Mouse (Mus musculus) embryonic facial prominence, embryonic 12.5 days (tissue): ENCODE measurements around the gene Mtx3. TPM values are rescaled to one million over a fixed set of nuclear protein-coding genes. Genes with fewer than 3 reads are reported as not detected.
A peak's percentile ranks its signal among the peaks of the same experiment; 100 is the strongest.
"Not testable (repeated sequence)": the region's sequence is repeated elsewhere in the genome, so short reads cannot be mapped to it uniquely, and the experiment has no call there.

Experiments used
- ATAC-seq: fragments of 200-750 bp; cut with Nextera tagmentation; 2 replicates; pipeline ENCODE4 v1.8.0; 2017; ENCODE audit not compliant: insufficient number of reproducible peaks, insufficient read depth, low FRiP score, low TSS enrichment
- H3K27ac ChIP-seq: fragments of 300-500 bp; sonication (generic); 2 replicates; pipeline ENCODE4 v1.5.1; 2016; ENCODE audit warnings: mild to moderate bottlenecking
- H3K27me3 ChIP-seq: fragments of 300-500 bp; sonication (generic); 2 replicates; pipeline ENCODE4 v1.6.1; 2016; ENCODE audit warnings: mild to moderate bottlenecking, moderate library complexity
- H3K36me3 ChIP-seq: fragments of 300-500 bp; sonication (generic); 2 replicates; pipeline ENCODE4 v1.6.1; 2016; ENCODE audit warnings: mild to moderate bottlenecking
- H3K4me1 ChIP-seq: fragments of 300-500 bp; sonication (generic); 2 replicates; pipeline ENCODE4 v1.6.1; 2016
- H3K4me2 ChIP-seq: fragments of 300-500 bp; sonication (generic); replicated peaks from 2 replicates; pipeline ENCODE4 v1.6.1; 2016; ENCODE audit warnings: mild to moderate bottlenecking, moderate library complexity
- H3K4me3 ChIP-seq: fragments of 300-500 bp; sonication (generic); 2 replicates; pipeline ENCODE4 v1.5.1; 2016; ENCODE audit warnings: mild to moderate bottlenecking
- H3K9ac ChIP-seq: fragments of 300-500 bp; sonication (generic); 2 replicates; pipeline ENCODE4 v1.6.1; 2016; ENCODE audit warnings: mild to moderate bottlenecking, moderate library complexity
- H3K9me3 ChIP-seq: fragments of 300-500 bp; sonication (generic); 2 replicates; pipeline ENCODE4 v1.6.1; 2016; ENCODE audit warnings: mild to moderate bottlenecking, moderate library complexity
- WGBS: fragments of 180-500 bp; shearing (Covaris S2); methylation state at CpG from one replicate; pipeline ENCODE4 v1.1.7; 2016; 5-methylcytosine and 5-hydroxymethylcytosine counted together
- polyA plus RNA-seq: library from polyadenylated mRNA; unstranded; fragments of >200 nt; fragmentation: Nextera tagmentation; extraction: Ambion mirVana; gene quantifications from 2 replicates; pipeline ENCODE4 v1.2.1, GENCODE M21; 2016

Mtx3 gene
- polyA plus RNA-seq = 5.1 and 5.4 TPM in 2 replicates

DNA sequence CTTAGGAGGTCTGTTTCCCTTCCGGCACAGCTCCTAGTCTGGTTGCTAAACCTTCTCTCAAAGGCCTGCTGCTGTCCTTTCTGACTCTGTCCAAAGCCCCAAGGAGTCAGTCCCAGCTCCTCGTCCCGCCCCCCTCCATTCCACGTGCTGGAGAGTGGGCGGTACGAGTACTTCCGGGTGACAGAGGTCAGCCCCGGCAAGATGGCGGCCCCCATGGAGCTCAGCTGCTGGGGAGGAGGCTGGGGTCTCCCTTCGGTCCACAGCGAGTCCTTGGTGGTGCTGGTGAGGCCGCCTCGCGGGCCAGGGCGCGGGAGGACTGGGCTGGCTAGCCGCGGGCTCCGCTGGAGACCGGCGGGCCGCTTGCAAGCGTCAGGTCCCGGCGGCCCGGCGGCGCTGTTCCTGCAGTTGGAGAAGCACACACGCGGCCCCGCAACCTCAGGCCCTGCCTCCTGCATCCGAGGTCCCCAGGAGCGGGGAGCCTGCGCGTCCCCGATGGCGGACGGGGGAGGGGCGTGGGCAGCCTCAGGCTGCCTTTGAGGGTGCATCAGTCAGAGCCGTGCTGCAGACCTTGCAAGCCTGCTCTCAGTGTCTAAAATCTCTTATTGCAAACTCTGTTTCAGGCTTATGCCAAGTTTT lies at the start of gene Mtx3:
Gene Mtx3, plus strand, starts transcription at position 175 of the 636 bp plus-strand sequence.
- Histone ChIP-seq H3K27me3 (no peaks in the 10 kb centered on the region), H3K27ac (peak within 1 kb of the TSS; percentile 89), H3K9me3 (no peaks in the 10 kb centered on the region), H3K4me2 (peak within 1 kb of the TSS; percentile 73), H3K36me3 (peaks cover 23% of the 10 kb centered on the region), H3K4me1 (0 out of 2 replicates have a peak, but pooled peaks cover 3% of the 10 kb centered on the region), H3K4me3 (peak within 1 kb of the TSS; percentile 83), H3K9ac (peak within 1 kb of the TSS; percentile 72)
- peak; percentile 93 for ATAC-seq
- 2% methylated on average over 40 of the region's 40 CpGs for WGBS

DNA sequence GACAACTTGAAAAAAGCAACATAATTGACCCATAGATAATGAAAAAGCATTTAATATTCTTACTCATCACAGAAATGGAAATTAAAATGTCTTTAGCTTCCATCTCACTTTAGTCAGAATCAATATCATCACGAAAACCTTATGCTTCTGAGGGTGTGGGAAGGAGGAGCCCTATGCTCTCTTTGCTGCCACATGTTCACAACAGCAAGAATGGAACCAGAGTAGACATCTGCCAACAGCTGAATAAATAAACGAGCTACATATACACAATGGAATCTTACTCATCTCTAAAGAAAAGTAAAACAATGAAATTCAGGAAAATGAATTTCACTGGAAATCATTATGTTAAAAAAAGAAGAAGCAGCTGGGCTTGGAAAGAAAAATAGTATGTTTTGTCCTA lies 45.7 kb upstream of the Mtx3 start:
- H3K27ac ChIP-seq = no peak overlapping the region
- no peaks in the 10 kb centered on the region for H3K9me3 ChIP-seq
- H3K36me3 ChIP-seq = no peaks in the 10 kb centered on the region
- ATAC-seq = no peak
- peaks cover 3% of the 10 kb centered on the region for H3K4me1 ChIP-seq
- H3K4me3 ChIP-seq = no peak overlapping the region
- H3K4me2 ChIP-seq = no peak overlapping the region
- H3K27me3 ChIP-seq = peaks cover 14% of the 10 kb centered on the region
- H3K9ac ChIP-seq = no peak overlapping the region
- 73% methylated on average over 2 of the region's 2 CpGs for WGBS

DNA sequence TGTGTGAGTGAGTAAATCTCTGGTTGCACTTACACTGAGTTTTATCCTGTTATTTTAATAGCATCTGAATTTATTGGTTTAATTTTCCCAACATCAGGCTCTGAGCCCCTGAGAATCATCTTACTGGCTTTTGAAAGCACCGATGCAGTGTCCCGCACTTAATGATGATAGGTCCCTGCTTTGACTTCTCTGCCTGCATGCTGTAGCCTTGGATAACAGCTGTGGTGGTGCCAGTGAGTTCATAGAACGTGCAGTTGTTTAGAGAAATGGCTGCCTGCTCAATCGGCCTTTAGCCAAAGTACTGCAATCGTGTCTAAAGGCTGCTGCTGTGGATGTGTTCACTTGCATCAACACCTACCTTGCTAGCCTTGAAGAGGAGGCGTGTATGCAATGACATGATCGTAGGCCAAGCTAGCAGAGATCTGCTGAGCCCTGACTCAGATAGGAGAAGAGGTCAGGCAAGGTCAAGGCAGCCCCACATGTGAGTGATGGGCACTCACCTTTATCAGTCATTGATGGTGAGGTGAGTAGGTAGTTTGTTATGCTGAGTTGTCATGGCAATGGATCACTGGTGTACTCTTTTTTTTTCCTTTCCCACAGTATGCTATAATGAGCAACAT lies 45.1 kb upstream of the Mtx3 start:
- Histone ChIP-seq H3K4me3 (no peak overlapping the region), H3K27ac (no peak overlapping the region), H3K36me3 (no peaks in the 10 kb centered on the region), H3K9me3 (no peaks in the 10 kb centered on the region), H3K27me3 (peaks cover 10% of the 10 kb centered on the region), H3K4me1 (peaks cover 2% of the 10 kb centered on the region), H3K9ac (no peak overlapping the region), H3K4me2 (no peak overlapping the region)
- 84% methylated on average over 7 of the region's 7 CpGs for WGBS
- ATAC-seq = no peak

DNA sequence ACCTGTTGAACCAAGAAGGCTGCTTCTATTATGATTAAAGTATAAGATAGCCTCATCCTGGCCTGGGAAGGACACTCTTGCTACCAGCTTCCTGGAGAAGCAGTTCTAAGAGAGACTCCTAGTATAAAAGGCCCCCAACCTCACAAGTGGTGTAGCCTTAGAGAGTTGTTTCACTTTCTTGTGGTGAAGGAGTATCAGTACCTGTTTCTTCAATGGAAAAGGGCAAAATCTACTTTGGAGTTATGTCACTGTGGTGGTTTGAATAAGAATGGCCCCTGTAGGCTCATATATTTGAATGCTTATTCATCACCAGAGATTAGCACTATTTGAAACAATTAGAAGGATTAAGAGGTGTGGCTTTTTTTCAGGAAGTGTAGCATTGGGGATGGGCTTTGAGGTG lies 37.8 kb upstream of the Mtx3 start:
- Histone ChIP-seq H3K27ac (no peak overlapping the region), H3K36me3 (no peaks in the 10 kb centered on the region), H3K4me2 (no peak overlapping the region), H3K4me1 (no peaks in the 10 kb centered on the region; the same call in 1 of the 2 replicates), H3K9ac (no peak overlapping the region), H3K4me3 (no peak overlapping the region), H3K9me3 (no peaks in the 10 kb centered on the region), H3K27me3 (no peaks in the 10 kb centered on the region)
- ATAC-seq = no peak

DNA sequence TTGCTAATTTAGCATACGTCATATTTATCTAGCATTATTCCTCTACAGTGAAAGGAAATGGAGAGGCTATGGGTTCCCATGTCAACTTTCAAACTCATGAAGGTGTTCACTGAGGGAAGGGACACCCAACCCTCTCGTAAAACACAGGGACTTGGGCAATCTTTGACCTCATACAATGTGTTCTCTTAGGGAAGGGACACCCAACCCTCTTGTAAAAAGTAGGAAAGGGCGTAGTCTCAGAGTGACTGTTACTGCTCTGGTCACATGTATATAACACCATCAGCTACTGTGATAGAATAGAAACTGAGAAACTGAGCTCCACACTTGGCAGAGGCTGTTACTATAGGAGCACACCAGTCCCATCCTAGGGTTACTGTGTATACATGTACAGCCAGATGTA lies 36.7 kb upstream of the Mtx3 start:
- no peaks in the 10 kb centered on the region for H3K36me3 ChIP-seq
- 86% methylated on average over 3 of the region's 3 CpGs for WGBS
- H3K9ac ChIP-seq = no peak overlapping the region
- H3K4me3 ChIP-seq = no peak overlapping the region
- no peaks in the 10 kb centered on the region for H3K9me3 ChIP-seq
- H3K4me1 ChIP-seq = no peaks in the 10 kb centered on the region; the same call in 1 of the 2 replicates
- no peak for ATAC-seq
- H3K27ac ChIP-seq = no peak overlapping the region
- no peaks in the 10 kb centered on the region for H3K27me3 ChIP-seq
- H3K4me2 ChIP-seq = no peak overlapping the region

DNA sequence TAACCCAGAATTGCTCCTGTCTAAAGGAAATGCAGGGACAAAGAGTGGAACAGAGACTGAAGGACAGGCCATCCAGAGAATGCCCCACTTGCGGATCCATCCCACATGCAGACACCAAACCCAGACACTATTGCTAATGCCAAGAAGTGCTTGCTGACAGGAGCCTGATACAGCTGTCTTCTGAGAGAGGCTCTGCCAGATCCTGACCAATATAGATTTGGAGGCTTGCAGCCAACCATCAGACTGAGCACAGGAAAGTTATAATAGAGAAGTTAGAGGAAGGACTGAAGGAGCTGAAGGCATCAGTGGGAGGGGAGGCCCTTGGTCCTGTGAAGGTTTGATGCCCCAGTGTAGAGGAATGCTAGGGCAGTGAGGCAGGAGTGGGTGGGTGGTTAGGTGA lies 34.0 kb upstream of the Mtx3 start:
- not testable (repeated sequence) for H3K4me1 ChIP-seq, H3K4me2 ChIP-seq, H3K4me3 ChIP-seq, H3K27me3 ChIP-seq, H3K9ac ChIP-seq, H3K36me3 ChIP-seq, ATAC-seq, H3K9me3 ChIP-seq, H3K27ac ChIP-seq
- WGBS = 91% methylated on average over 1 of the region's 1 CpGs

DNA sequence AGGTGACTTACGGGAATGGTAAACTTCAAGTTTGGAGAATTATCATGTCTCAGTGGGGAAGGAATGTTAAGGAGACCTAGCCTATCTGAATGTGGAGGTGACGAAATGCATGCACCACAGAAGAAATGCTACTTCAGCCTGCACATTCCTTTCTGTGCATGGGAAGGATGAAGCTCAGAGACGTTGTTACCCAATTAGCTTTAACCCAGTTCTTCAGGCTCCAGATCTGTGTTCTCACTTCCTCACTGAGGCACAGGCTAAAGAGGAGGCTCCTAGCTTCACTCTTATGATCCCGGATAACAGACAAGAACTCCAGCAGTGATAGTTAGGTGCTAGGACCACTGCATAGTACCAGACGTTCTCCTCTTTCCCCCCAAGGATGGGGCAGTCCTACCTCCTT lies 28.2 kb upstream of the Mtx3 start:
- Histone ChIP-seq H3K4me1 (no peaks in the 10 kb centered on the region), H3K4me2 (no peak overlapping the region), H3K9me3 (no peaks in the 10 kb centered on the region), H3K36me3 (no peaks in the 10 kb centered on the region), H3K4me3 (no peak overlapping the region), H3K9ac (no peak overlapping the region), H3K27ac (no peak overlapping the region), H3K27me3 (no peaks in the 10 kb centered on the region)
- WGBS = 78% methylated on average over 5 of the region's 5 CpGs
- ATAC-seq = no peak

DNA sequence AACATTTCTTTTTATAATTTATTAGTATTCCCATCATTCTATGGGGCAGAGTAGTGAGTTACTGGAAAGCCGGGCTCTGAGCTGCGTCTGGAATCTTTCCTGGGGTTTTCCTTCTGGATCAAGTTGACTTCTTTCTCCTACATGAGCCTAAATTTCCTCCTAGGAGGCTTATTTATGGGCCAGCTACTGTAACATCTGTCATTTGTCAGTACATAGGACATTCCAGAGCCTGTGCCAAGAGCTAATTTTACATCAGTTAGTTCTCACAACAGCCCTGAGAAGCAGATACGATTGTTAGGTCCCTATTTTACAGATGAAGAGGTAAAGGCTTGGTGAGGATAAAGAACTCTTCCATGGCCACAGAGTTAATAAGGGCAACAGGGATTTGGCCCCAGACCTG lies 27.2 kb upstream of the Mtx3 start:
- no peak for ATAC-seq
- H3K9ac ChIP-seq = no peak overlapping the region
- H3K36me3 ChIP-seq = no peaks in the 10 kb centered on the region
- H3K4me1 ChIP-seq = no peaks in the 10 kb centered on the region
- H3K27me3 ChIP-seq = no peaks in the 10 kb centered on the region
- no peak overlapping the region for H3K27ac ChIP-seq
- H3K9me3 ChIP-seq = no peaks in the 10 kb centered on the region
- 72% methylated on average over 3 of the region's 3 CpGs for WGBS
- no peak overlapping the region for H3K4me2 ChIP-seq
- H3K4me3 ChIP-seq = no peak overlapping the region

DNA sequence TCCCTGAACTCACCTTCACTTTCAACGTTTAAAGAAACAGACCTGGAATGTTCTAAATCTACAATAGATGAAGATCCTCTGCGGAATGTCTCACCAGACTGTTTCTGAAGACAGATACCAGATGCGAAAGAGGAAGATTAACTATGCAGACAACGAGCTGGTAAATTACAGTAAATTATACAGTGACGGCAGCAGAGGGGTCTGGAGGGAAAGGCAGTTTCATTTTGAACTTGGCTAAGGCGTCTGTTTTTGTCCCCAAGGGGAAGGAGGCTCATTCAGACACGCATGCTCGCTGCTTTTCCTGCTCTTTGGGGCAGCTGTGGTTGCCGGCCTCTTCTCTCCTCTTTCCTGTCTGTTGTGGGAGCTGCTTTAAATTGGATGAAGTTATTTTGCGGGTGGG lies 15.7 kb upstream of the Mtx3 start:
- H3K4me1 ChIP-seq = peaks cover 7% of the 10 kb centered on the region; the same call in 1 of the 2 replicates
- WGBS = 44% methylated on average over 10 of the region's 10 CpGs
- no peak overlapping the region for H3K27ac ChIP-seq
- no peaks in the 10 kb centered on the region for H3K27me3 ChIP-seq
- H3K4me3 ChIP-seq = no peak overlapping the region
- no peak for ATAC-seq
- H3K36me3 ChIP-seq = no peaks in the 10 kb centered on the region
- H3K9ac ChIP-seq = no peak overlapping the region
- no peaks in the 10 kb centered on the region for H3K9me3 ChIP-seq
- no peak overlapping the region; the same call in 1 of the 2 replicates for H3K4me2 ChIP-seq

DNA sequence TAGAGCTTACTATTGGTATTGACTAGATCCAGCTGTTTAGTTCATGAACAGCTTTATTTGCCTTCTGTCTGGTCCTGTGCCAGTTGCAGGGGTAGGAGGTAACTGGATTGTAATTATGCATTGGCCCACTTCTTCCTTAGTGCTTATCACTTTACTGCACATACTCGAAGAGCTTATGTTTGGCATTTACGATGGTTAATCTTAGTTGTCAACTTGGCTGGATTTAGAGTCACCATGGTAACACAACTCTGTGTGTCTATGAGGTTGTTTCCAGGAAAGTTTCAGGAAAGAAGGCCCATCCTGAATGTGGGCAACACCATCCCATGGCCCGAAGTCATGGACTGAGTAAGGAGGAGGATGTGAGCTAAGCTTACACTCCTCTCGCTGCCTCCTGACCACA lies 11.4 kb upstream of the Mtx3 start:
- no peak for ATAC-seq
- H3K9ac ChIP-seq = no peak overlapping the region
- H3K9me3 ChIP-seq = no peaks in the 10 kb centered on the region
- no peaks in the 10 kb centered on the region for H3K27me3 ChIP-seq
- H3K4me1 ChIP-seq = peaks cover 7% of the 10 kb centered on the region; the same call in 1 of the 2 replicates
- no peak overlapping the region for H3K27ac ChIP-seq
- WGBS = 89% methylated on average over 4 of the region's 4 CpGs
- H3K4me3 ChIP-seq = no peak overlapping the region
- H3K36me3 ChIP-seq = no peaks in the 10 kb centered on the region
- H3K4me2 ChIP-seq = no peak overlapping the region

DNA sequence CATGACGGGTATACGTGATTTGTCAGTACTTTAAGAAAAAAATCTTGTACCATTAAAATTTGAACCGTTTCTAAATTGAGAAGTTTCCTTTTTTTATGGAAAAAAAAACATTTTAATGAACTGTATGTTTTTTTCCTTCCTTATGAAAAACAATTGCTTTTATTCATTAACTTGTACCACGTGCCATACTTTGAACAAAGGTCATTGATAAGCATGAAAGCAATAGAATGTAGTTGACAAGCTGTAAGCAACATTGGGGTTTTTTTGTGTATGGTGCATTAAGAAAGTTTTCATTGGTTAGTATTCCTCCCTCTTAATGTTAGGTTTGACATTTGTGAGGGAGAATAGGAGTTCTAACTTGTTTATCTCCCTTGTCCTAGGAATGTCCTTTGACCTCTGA lies 1.9 kb downstream of the Mtx3 start:
- WGBS = 89% methylated on average over 4 of the region's 4 CpGs
- H3K27me3 ChIP-seq = no peaks in the 10 kb centered on the region
- no peak overlapping the region for H3K27ac ChIP-seq
- no peaks in the 10 kb centered on the region for H3K9me3 ChIP-seq
- H3K4me3 ChIP-seq = no peak overlapping the region
- no peak for ATAC-seq
- H3K36me3 ChIP-seq = peaks cover 40% of the 10 kb centered on the region
- H3K9ac ChIP-seq = no peak overlapping the region
- no peak overlapping the region for H3K4me2 ChIP-seq
- 0 out of 2 replicates have a peak, but pooled peaks cover 3% of the 10 kb centered on the region for H3K4me1 ChIP-seq

DNA sequence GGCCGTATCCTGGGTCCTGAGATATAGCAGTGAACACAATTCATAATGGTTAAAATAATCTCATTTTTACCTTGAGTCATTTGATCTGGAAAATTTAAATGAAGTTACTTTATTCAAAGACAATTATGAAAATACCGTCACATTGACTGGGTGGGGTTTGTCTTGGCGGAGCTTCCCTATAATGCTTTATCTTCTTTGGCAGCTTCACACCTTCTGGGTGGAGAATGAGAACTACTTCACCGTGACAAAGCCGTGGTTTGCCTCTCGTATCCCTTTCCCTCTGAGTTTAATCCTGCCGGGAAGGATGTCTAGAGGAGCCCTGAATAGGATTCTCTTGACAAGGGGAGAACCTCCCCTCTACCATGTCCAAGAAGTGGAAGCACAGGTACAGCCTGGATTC lies 2.8 kb downstream of the Mtx3 start:
- Histone ChIP-seq H3K4me3 (no peak overlapping the region), H3K9ac (no peak overlapping the region), H3K36me3 (peaks cover 44% of the 10 kb centered on the region), H3K27ac (no peak overlapping the region), H3K9me3 (no peaks in the 10 kb centered on the region), H3K27me3 (no peaks in the 10 kb centered on the region), H3K4me2 (no peak overlapping the region), H3K4me1 (0 out of 2 replicates have a peak, but pooled peaks cover 3% of the 10 kb centered on the region)
- ATAC-seq = no peak
- WGBS = 91% methylated on average over 7 of the region's 7 CpGs
